Mouse (Mus musculus) bone marrow, adult 2 months (tissue): Measurements from ENCODE around the gene Tmsb4x. TPM values are rescaled to one million over a fixed set of nuclear protein-coding genes. Genes with fewer than 3 reads are reported as not detected.

ENCODE experiments used
- H3K27ac ChIP-seq: fragments of 200-500 bp; 2 replicates; pipeline ENCODE4 v1.5.1; 2012; ENCODE audit warnings: low read depth, mild to moderate bottlenecking, control low read depth, inconsistent platforms, low read length; ENCODE audit not compliant: control insufficient read depth, poor library complexity, insufficient read depth
- H3K4me1 ChIP-seq: fragments of 200-500 bp; 2 replicates; pipeline ENCODE4 v1.6.1; 2011; ENCODE audit warnings: low read length; ENCODE audit not compliant: control insufficient read depth, insufficient read depth
- H3K4me3 ChIP-seq: fragments of 200-500 bp; replicated peaks from 2 replicates; pipeline ENCODE3; 2011; ENCODE audit warnings: mild to moderate bottlenecking, low read depth, low read length, control low read depth; ENCODE audit not compliant: control insufficient read depth
- CTCF ChIP-seq: fragments of 200-500 bp; IDR thresholded peaks from 2 replicates; pipeline ENCODE4 v1.5.1; 2011; ENCODE audit warnings: low read length, control low read depth; ENCODE audit not compliant: control insufficient read depth, insufficient read depth
- POLR2A ChIP-seq: fragments of 200-500 bp; IDR thresholded peaks from 2 replicates; pipeline ENCODE4 v1.6.1; 2011; ENCODE audit warnings: low read depth, mild to moderate bottlenecking, control low read depth, low read length, borderline replicate concordance; ENCODE audit not compliant: control insufficient read depth
- WGBS: fragments of 180-500 bp; shearing (Covaris S2); methylation state at CpG from one replicate; pipeline ENCODE4 v1.1.7; 2018; 5-methylcytosine and 5-hydroxymethylcytosine counted together
- polyA plus RNA-seq: library from polyadenylated mRNA; stranded (reverse); fragments of >200 nt; gene quantifications from 2 replicates; pipeline ENCODE4 v1.2.4, GENCODE M21; 2011; ENCODE audit warnings: low replicate concordance; ENCODE audit not compliant: missing spikeins, insufficient read depth, insufficient read length

Tmsb4x gene
- polyA plus RNA-seq, 1 experiment: 3,348 TPM

GRCm38 (mm10) chrX:167205813-167206520, 3.1 kb downstream of the Tmsb4x start:
- TF ChIP-seq CTCF (no peak), POLR2A (no peak)
- peak overlapping the region; percentile 57 for H3K27ac ChIP-seq

GRCm38 (mm10) chrX:167201365-167201764, 7.8 kb downstream of the Tmsb4x start:
- TF ChIP-seq CTCF (no peak), POLR2A (no peak)
- Histone ChIP-seq H3K4me3 (no peak overlapping the region), H3K27ac (peak overlapping the region; percentile 33; the same call in 1 of the 2 replicates), H3K4me1 (no peaks in the 10 kb centered on the region; the same call in 1 of the 2 replicates)
- 18% methylated on average over 2 of the region's 2 CpGs for WGBS

More at GRCm38 (mm10) chrX:167205813-167206520, 3.1 kb downstream of the Tmsb4x start:
- H3K4me1 ChIP-seq: no peaks in the 10 kb centered on the region; the same call in 1 of the 2 replicates
- WGBS: 23% methylated on average over 8 of the region's 8 CpGs
- H3K4me3 ChIP-seq: peak overlapping the region; percentile 49

- H3K27ac ChIP-seq: peak overlapping the region; percentile 33; the same call in 1 of the 2 replicates
- 25% methylated on average over 2 of the region's 2 CpGs for WGBS
- TF ChIP-seq POLR2A: no peak
- no peak for TF ChIP-seq CTCF
- no peak overlapping the region for H3K4me3 ChIP-seq
- no peaks in the 10 kb centered on the region; the same call in 1 of the 2 replicates for H3K4me1 ChIP-seq
These were observed 13.9 kb downstream of the Tmsb4x start for GRCm38 (mm10) chrX:167195228-167195649.

- TF ChIP-seq POLR2A (no peak), CTCF (no peak)
- no peak overlapping the region for H3K4me3 ChIP-seq
- H3K4me1 ChIP-seq: no peaks in the 10 kb centered on the region
- H3K27ac ChIP-seq: no peak overlapping the region
- WGBS: 45% methylated on average over 2 of the region's 2 CpGs
These were observed 22.8 kb downstream of the Tmsb4x start for GRCm38 (mm10) chrX:167186306-167186705.

- TF ChIP-seq CTCF (no peak), POLR2A (no peak)
- no peak overlapping the region for H3K4me3 ChIP-seq
- WGBS: 80% methylated on average over 6 of the region's 6 CpGs
- no peak overlapping the region for H3K27ac ChIP-seq
- no peaks in the 10 kb centered on the region for H3K4me1 ChIP-seq
These were observed 25.6 kb downstream of the Tmsb4x start for GRCm38 (mm10) chrX:167183535-167183934.

GRCm38 (mm10) chrX:167182411-167182810, 26.7 kb downstream of the Tmsb4x start:
- Histone ChIP-seq H3K4me3 (no peak overlapping the region), H3K4me1 (no peaks in the 10 kb centered on the region), H3K27ac (no peak overlapping the region)
- WGBS: 50% methylated on average over 5 of the region's 5 CpGs
- TF ChIP-seq POLR2A (no peak), CTCF (no peak)

GRCm38 (mm10) chrX:167179961-167180642, 29.0 kb downstream of the Tmsb4x start:
- H3K4me1 ChIP-seq: no peaks in the 10 kb centered on the region

GRCm38 (mm10) chrX:167179549-167179948, 29.6 kb downstream of the Tmsb4x start:
- H3K4me3 ChIP-seq: no peak overlapping the region
- 69% methylated on average over 3 of the region's 3 CpGs for WGBS
- H3K27ac ChIP-seq: peak overlapping the region; percentile 51; the same call in 1 of the 2 replicates
- no peaks in the 10 kb centered on the region; the same call in 1 of the 2 replicates for H3K4me1 ChIP-seq
- no peak for TF ChIP-seq CTCF
- TF ChIP-seq POLR2A: no peak

More at GRCm38 (mm10) chrX:167179961-167180642, 29.0 kb downstream of the Tmsb4x start:
- H3K4me3 ChIP-seq: no peak overlapping the region
- WGBS: 17% methylated on average over 4 of the region's 4 CpGs
- no peak for TF ChIP-seq CTCF
- TF ChIP-seq POLR2A: no peak
- H3K27ac ChIP-seq: peak overlapping the region; percentile 87
